Mouse (Mus musculus): ENCODE data around the gene Sh3bgrl2.

GRCm38 (mm10) chr9:83577260-83577659 is 29.1 kb downstream of the Sh3bgrl2 start:
- TF ChIP-seq CTCF (IDR thresholded peaks at IDR 0.05) (no peak), EP300 (IDR thresholded peaks at IDR 0.05) (no peak)
